7 mouse cellular contexts compared by ENCODE assay signal in the genomic region with DNA sequence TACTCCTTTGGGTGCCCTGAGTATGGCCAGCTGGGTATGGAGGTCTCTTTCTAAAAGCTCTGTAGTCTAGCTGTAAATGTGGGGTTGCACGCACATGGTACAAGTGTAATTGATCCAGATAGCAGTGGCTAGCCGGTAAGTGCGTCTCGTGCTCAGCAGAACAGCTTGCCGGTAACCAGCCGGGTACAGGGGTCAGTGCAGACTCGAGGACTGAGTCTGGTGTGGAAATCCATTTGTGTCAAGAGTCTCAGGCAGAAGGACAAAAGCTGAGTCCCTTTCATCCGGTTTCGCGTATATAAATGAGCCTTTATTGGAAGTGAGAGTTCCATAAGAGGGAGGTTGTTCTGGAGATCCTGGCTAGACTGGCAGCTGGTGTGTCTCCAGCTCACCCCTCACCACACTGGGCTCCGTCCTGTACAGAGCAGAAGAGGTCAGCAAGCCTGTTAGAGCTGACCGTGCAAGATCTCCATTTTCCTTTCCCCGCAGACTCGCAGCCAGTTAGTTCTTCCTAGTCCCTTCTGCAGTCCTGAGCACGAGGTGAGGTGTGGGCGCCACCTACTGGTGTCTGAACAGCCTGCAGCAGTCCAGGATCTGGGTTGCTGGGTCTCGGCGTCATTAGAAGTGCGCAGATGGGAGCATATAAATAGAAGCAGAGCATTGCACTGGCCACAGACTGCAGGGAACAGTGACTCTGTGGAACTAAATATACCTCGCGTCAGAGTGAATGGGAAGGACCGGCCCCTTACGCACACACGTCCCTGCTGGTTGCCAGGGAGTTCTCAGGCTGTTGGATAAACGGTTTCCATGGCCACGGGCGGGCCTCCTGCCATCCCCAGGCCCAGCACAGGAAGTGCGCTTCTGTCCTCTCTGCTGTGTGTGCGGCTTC. TPM values are rescaled to one million over a fixed set of nuclear protein-coding genes. Genes with fewer than 3 reads are reported as not detected.
A peak's percentile ranks its signal among the peaks of the same experiment; 100 is the strongest.
DNase-seq lines count a peak whose midpoint lies in the region; ATAC-seq and TF ChIP-seq lines count a peak whose summit lies in the region.

No protein-coding gene starts in this region.

- TF ChIP-seq POLR2A in small intestine, adult 2 months (IDR thresholded peaks at IDR 0.05; ENCODE audit: low read depth, low read length): no peak

- H3K27me3 ChIP-seq in limb, embryonic 10.5 days (ENCODE audit: low read depth, poor library complexity, severe bottlenecking): no peaks in the 10 kb centered on the region
- H3K27me3 ChIP-seq in midbrain, embryonic 13.5 days: no peaks in the 10 kb centered on the region
- no peaks in the 10 kb centered on the region for H3K27me3 ChIP-seq in small intestine, adult 2 months (ENCODE audit: control insufficient read depth, insufficient read depth, low read length)

- no peak overlapping the region for H3K27ac ChIP-seq in limb, embryonic 10.5 days
- peak overlapping the region; percentile 72 for H3K27ac ChIP-seq in midbrain, embryonic 13.5 days
- H3K27ac ChIP-seq in small intestine, adult 2 months (ENCODE audit: insufficient read depth, low read depth, low read length): no peak overlapping the region

- H3K4me1 ChIP-seq in limb, embryonic 10.5 days: peaks cover 17% of the 10 kb centered on the region
- peaks cover 46% of the 10 kb centered on the region for H3K4me1 ChIP-seq in midbrain, embryonic 13.5 days (replicated peaks)
- peaks cover under 1% of the 10 kb centered on the region for H3K4me1 ChIP-seq in small intestine, adult 2 months (ENCODE audit: control insufficient read depth, insufficient read depth, insufficient read length, low read length)

- H3K4me2 ChIP-seq in midbrain, embryonic 13.5 days (replicated peaks): no peak overlapping the region

- peak; percentile 88 for TF ChIP-seq CTCF in small intestine, adult 2 months (IDR thresholded peaks at IDR 0.05; ENCODE audit: extremely low read depth, insufficient read length, insufficient replicate concordance, low read depth, low read length)

- H3K36me3 ChIP-seq in limb, embryonic 10.5 days: peaks cover 99% of the 10 kb centered on the region
- peaks cover 96% of the 10 kb centered on the region for H3K36me3 ChIP-seq in midbrain, embryonic 13.5 days
- H3K36me3 ChIP-seq in small intestine, adult 2 months (ENCODE audit: control insufficient read depth, insufficient read depth, low read length): peaks cover 65% of the 10 kb centered on the region

- ATAC-seq in granulocyte monocyte progenitor cell, adult 5-6 weeks (replicated peaks; ENCODE audit: poor library complexity, severe bottlenecking): peak; percentile 81
- peak; percentile 91 for ATAC-seq in midbrain, embryonic 13.5 days

- no peaks in the 10 kb centered on the region for H3K9me3 ChIP-seq in limb, embryonic 10.5 days (replicated peaks)
- H3K9me3 ChIP-seq in midbrain, embryonic 13.5 days: no peaks in the 10 kb centered on the region

- H3K9ac ChIP-seq in midbrain, embryonic 13.5 days (replicated peaks): peak overlapping the region; percentile 42; the same call in 1 of the 2 replicates

- 74% methylated on average over 29 of the region's 29 CpGs for WGBS in limb, embryonic 10.5 days
- WGBS in midbrain, embryonic 13.5 days: 26% methylated on average over 29 of the region's 29 CpGs
- WGBS in small intestine, adult 2 months: 61% methylated on average over 29 of the region's 29 CpGs

- no peak overlapping the region for H3K4me3 ChIP-seq in limb, embryonic 10.5 days
- H3K4me3 ChIP-seq in midbrain, embryonic 13.5 days (replicated peaks): no peak overlapping the region
- H3K4me3 ChIP-seq in small intestine, adult 2 months (ENCODE audit: low read depth, low read length): no peak overlapping the region

- peak; percentile 82 to 89 for DNase-seq in adrenal gland, adult 18-20 months (ENCODE audit: low spot score in 2 of 2)
- peak; percentile 80 for DNase-seq in embryo, embryonic 9.5 days (ENCODE audit: extremely low spot score)
- peak; percentile 83 for DNase-seq in kidney, adult 11 months
- DNase-seq in limb, embryonic 10.5 days (ENCODE audit: low spot score): peak; percentile 86

RNA-seq across cellular contexts. Expression of a gene that starts 13.4 kb away (rescaled TPM):
- total RNA-seq in adrenal gland, adult 18-20 months (2021): 10 to 100 TPM; 46.4 to 72.2 TPM
- 150 and 183 TPM in 2 replicates for total RNA-seq in granulocyte monocyte progenitor cell, adult 5-6 weeks (2014; fragmentation: Nextera tagmentation)
- total RNA-seq in granulocyte monocyte progenitor cell, adult 5-6 weeks (2017): 146 and 176 TPM in 2 replicates
- 70.6 and 95.2 TPM in 2 replicates for polyA plus RNA-seq in limb, embryonic 10.5 days (2016; fragmentation: Nextera tagmentation; extraction: Ambion mirVana)
- 23.6 and 26.3 TPM in 2 replicates for polyA plus RNA-seq in midbrain, embryonic 13.5 days (2015; fragmentation: Nextera tagmentation; extraction: Ambion mirVana)
- polyA plus RNA-seq in small intestine, adult 2 months (2012; rRNA removed): 23.1 and 42.9 TPM in 2 replicates

RNA-seq across cellular contexts. Expression of a gene that starts 28.7 kb away (rescaled TPM):
- total RNA-seq in adrenal gland, adult 18-20 months (2021): not detected
- total RNA-seq in granulocyte monocyte progenitor cell, adult 5-6 weeks (2014; fragmentation: Nextera tagmentation): not detected in 2 replicates
- total RNA-seq in granulocyte monocyte progenitor cell, adult 5-6 weeks (2017): not detected in 2 replicates
- polyA plus RNA-seq in limb, embryonic 10.5 days (2016; fragmentation: Nextera tagmentation; extraction: Ambion mirVana): not detected in 2 replicates
- 0.08 TPM in 1 of 2 replicates, not detected in the other for polyA plus RNA-seq in midbrain, embryonic 13.5 days (2015; fragmentation: Nextera tagmentation; extraction: Ambion mirVana)
- not detected in 2 replicates for polyA plus RNA-seq in small intestine, adult 2 months (2012; rRNA removed)

RNA-seq across cellular contexts. Expression of a gene that starts 47.9 kb away (rescaled TPM):
- 10 to 100 TPM in 1 of 2 experiments, 1 to 10 TPM in 1; 6.7 to 10.7 TPM for total RNA-seq in adrenal gland, adult 18-20 months (2021)
- total RNA-seq in granulocyte monocyte progenitor cell, adult 5-6 weeks (2014; fragmentation: Nextera tagmentation): 4.2 and 6.0 TPM in 2 replicates
- 6.9 and 7.2 TPM in 2 replicates for total RNA-seq in granulocyte monocyte progenitor cell, adult 5-6 weeks (2017)
- polyA plus RNA-seq in limb, embryonic 10.5 days (2016; fragmentation: Nextera tagmentation; extraction: Ambion mirVana): 13.2 and 17.1 TPM in 2 replicates
- polyA plus RNA-seq in midbrain, embryonic 13.5 days (2015; fragmentation: Nextera tagmentation; extraction: Ambion mirVana): 27.7 and 28.3 TPM in 2 replicates
- polyA plus RNA-seq in small intestine, adult 2 months (2012; rRNA removed): 10.4 and 14.2 TPM in 2 replicates
